Mouse (Mus musculus): ENCODE measurements at regions not wholly inside any gene's neighbourhood (a gene's known extent, or its start where the extent isn't known, plus 50 kb on each side); places are given as distances from the start of the nearest gene placed in this dataset.
A peak's percentile ranks its signal among the peaks of the same experiment; 100 is the strongest.

GRCm38 (mm10) chr7:72737792-72738191 lies 431.4 kb upstream of the Mctp2 start:
- no peak for DNase-seq (ENCODE audit: extremely low spot score)

DNA sequence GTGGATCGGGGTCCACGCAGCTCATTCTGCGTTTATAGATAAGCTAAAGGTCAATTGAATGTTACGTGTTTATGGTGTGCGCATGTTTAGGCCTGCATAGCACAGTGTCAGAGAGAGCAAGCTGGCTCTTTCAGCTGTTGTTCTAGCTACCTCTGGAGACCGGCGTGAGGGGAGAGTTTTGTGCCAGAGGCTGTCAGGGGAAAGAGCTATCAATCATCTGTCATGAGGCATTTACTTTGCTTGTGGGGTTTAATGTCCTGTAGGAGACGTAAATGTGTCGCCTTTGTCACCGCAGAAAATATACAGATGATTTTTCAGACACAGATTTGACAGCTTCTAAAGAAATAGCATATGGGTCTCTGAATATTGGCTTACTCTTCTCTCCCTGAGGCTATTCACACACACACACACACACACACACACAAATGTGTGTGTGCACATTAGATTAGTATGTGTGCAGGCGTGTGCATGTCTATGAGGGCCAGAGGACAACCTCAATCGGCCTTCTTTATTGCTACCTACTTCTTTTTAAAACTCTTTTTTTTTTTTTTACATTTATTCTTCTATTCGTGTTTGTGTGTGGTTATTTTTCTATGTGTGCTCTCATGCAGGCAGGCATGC lies 432.0 kb upstream of the Mctp2 start:
- no peak for DNase-seq (ENCODE audit: extremely low spot score)

DNA sequence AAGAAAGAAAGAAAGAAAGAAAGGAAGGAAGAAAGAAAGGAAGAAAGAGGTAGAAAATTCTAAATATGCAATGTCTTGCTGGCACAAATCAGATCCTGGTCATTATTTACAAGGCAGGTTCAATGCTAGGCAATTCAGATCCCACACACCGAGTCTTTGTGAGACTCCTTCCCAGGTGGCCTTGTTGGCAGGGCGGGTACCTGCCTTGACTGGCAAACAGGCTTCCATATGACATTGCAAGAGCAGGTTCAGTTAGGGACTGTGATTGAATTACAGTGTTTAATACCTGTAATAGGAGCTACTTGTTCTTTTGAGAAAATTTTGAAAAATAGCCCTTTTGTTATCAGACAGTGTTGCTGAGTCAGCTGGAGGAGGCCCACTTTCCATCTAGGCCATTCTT lies 436.0 kb upstream of the Mctp2 start:
- no peak for DNase-seq (ENCODE audit: extremely low spot score)

DNA sequence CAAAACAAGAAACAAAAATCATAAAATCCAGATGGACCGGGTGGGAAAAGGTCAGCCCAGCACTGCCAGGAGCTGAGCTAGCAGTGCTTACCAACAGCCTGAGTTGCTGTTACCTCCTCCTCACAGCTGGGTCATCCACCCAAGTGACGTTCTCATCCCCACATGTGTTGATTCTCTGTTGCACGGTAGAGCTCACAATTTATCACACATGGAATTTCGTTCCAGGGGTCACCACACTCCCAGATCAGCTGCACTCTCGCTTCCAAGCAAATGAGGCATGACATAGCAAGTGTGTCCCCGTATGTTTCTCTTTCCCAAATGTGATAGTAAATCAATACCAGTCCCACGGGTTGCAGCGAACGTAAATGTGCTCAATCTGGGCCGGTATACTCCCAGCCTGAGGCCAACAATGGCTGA lies 445.1 kb upstream of the Mctp2 start:
- peak; percentile 34 for DNase-seq (ENCODE audit: extremely low spot score)

DNA sequence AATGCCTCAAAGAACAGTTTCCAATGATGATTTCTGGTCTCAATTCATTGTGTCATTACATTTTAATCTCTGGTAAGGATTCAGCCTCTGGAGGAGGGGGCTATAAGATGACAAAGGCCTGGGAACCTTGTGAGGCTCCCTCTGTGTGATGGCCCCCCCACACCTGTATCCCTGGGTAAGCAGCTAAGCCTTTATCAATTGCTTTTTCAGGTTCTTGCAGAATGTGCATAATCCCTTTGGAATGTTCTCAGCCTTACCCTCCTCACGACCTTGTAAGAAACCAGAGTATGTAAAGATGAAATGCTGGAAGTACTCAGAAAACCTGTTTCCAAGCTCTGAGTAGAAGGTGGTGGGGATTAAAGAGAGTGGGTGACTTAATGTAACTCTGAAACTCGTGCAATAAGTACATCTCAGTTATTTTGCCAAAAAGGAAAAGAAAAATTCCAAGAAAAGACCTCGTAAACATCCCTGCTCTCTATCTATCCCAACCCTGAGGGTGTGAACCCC lies 446.7 kb upstream of the Mctp2 start:
- DNase-seq (ENCODE audit: extremely low spot score): no peak

DNA sequence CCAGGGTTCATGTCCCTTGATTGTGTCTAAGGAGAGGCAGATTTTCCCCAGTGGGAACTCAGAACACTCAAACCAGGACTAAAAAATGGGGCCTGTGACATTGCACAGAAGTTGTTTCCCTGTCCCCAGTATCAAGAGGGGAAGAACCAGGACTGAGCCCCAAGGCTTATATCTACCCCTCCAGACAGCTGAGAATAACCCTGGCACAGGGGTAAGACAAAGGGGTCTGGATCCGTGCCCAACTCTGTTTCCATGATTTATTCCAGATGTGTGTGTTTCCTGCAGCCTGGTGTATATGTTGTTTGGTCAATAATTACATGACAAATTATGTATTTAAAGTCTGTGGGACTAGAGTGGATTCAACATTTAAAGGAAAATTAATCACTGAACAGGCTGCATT lies 456.3 kb upstream of the Mctp2 start:
- DNase-seq (ENCODE audit: extremely low spot score): no peak

DNA sequence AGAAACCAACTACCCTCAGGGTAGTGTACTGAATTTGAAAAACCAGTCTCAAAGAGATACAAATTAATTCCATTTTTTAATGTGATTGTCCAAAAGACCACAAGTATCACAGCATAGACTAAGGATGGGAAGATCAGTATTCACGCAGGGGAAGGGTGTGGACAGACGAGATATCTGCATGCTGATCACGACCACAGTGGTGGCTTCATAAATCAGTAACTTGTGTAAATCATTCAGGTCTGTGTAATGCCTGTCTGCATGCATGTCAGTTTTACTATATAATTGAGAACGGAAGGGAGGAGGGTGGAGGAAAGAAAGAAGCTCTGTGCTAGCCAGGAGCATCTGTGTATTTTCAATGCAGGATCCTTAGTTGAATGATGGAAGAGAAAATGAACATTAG lies 462.3 kb upstream of the Mctp2 start:
- no peak for DNase-seq (ENCODE audit: extremely low spot score)

GRCm38 (mm10) chr7:72774031-72774770 lies 467.8 kb upstream of the Mctp2 start:
- DNase-seq (ENCODE audit: extremely low spot score): peak; percentile 19

DNA sequence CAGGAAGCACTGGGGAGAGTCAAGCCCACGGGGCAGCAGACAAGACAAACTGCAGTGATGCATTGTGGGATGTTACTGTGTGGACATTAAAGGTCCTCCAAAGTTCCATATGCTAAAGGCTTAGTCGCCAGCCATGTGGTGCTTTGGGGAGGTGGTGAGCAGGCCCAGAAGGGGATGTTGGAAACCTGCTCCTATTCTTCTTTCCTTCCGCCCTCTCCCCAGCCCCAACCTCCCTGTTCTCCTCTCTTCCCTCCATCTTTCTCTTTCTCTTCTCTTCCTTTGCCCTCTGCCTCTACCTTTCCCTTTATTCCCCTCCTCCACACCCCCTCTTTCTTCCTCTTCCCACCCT lies 468.3 kb upstream of the Mctp2 start:
- no peak for DNase-seq (ENCODE audit: extremely low spot score)

DNA sequence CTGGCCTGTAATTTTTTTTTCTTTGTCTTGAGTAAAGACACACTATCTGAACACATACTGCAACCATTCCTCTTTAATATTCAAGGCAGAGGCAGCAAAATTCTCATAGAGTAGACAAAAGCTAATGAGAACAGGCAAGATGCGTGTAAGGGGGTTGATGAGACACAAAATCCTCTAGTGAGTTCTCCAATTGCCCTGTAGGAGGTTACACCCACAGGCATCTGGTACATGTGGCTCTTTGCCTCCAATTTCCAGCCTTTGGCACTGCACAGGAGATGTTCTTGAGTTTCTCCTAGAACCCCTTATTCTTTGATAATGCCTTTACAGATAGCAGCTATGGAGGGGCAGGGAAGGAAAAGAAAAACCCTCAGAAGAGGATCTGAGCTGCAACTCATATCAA lies 480.9 kb upstream of the Mctp2 start:
- no peak for DNase-seq (ENCODE audit: extremely low spot score)

- DNase-seq (ENCODE audit: extremely low spot score): peak; percentile 2
These were observed 481.9 kb upstream of the Mctp2 start for GRCm38 (mm10) chr7:72788261-72788660.

GRCm38 (mm10) chr7:72822142-72822541 lies 515.7 kb upstream of the Mctp2 start:
- no peak for DNase-seq (ENCODE audit: extremely low spot score)

- DNase-seq (ENCODE audit: extremely low spot score): no peak
These were observed 520.2 kb upstream of the Mctp2 start for GRCm38 (mm10) chr7:72826597-72826996.

- no peak for DNase-seq (ENCODE audit: extremely low spot score)
These were observed 529.0 kb upstream of the Mctp2 start for GRCm38 (mm10) chr7:72835423-72835822.

DNA sequence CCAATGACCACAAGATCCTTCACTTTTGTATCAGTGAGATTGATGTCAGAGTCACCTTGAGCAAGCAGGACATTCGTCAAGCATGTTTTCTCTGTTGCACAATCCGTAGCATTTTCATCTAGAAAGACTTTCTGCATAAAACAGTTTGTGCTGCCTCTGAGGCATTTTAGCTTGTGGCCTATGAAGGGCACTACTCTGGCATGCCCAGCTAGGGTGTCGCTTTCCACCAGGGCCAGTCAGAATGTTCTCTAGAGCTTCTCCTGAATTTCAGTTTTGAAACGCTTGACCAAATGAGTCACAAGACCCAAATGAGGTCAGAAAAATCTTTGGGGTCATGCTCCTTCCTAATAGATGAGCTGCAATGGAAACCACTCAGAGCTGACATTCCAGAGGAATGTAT lies 529.6 kb upstream of the Mctp2 start:
- no peak for DNase-seq (ENCODE audit: extremely low spot score)

DNA sequence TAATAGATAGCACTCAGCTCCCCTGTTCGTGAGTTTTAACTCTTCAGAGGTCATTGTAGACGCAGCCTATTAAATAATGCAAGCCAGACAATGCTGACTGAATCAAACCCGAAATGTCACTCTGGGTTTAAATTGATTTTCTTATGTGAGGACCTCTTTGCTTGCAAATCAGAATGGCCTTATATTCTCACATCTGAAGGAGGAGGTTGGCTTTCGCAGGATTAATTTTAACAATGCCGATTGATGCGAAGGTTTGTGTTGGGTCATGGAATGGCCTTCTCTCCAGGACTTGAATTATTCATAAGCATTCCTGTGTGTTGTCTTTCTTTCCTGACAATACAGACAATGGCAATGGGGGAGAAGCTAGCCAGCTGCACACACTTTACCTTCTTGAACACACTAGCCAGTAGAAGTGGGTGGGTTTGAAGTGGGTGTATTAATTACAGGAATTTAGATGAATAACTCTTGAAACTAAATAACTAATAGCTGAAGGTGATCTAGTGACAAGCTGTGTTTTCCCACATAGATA lies 530.1 kb upstream of the Mctp2 start:
- no peak for DNase-seq (ENCODE audit: extremely low spot score)

GRCm38 (mm10) chr7:72837992-72838655 lies 531.7 kb upstream of the Mctp2 start:
- DNase-seq (ENCODE audit: extremely low spot score): no peak

- no peak for DNase-seq (ENCODE audit: extremely low spot score)
These were observed 524.0 kb upstream of the Rgma start for GRCm38 (mm10) chr7:72851346-72851745.

DNA sequence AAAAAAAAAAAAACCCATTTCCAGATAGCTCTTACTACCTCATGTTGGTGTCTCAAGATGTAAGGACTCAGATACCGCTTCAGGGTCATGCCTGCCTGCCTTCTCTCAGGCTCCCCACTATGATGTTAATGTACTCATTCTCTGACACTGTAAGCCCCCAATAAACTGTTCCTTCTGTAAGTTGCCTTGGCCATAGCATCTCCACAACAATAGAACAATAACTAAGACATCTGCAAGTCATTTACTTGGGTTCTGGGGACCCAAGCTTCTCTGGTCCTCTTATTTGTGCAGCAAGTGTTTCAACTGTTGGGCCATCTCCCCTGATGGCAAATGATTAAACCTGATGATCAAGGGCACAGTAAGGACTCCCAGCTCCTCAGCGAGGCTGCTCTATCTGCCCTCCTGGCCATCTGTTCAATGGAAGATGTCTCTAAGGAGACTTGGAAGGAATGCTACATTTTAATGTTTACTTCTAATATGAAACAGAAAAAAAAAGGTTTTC lies 520.8 kb upstream of the Rgma start:
- DNase-seq (ENCODE audit: extremely low spot score): no peak

- DNase-seq (ENCODE audit: extremely low spot score): no peak
These were observed 508.1 kb upstream of the Rgma start for GRCm38 (mm10) chr7:72866966-72867754.

DNA sequence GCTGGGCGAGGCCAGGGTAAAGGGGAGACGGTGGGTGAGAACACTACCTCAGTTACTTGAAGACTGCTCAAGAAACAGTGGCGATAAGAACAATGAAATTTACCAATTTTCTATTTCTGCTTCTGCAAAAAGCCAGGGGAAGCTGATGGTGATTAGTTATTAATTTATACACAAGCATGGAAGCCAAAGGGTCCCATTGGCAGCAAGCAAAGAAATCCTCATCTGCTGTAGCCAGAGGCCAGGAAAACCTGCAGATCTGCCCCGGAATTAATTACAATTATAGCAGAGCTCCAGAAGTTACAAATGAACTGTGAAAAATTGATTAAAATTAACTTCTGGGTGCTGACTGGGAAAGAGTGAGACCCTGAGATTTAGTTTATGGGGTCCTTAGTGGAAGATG lies 506.2 kb upstream of the Rgma start:
- no peak for DNase-seq (ENCODE audit: extremely low spot score)

- no peak for DNase-seq (ENCODE audit: extremely low spot score)
These were observed 474.5 kb upstream of the Rgma start for GRCm38 (mm10) chr7:72900816-72901215.
